Mouse (Mus musculus) lung, postnatal 4 days (tissue): Measurements from ENCODE around the gene Xylt1.

Experiments
- DNase-seq, 2 experiments: peaks; one replicate each; pipeline ENCODE4 v3.0.0; 2021

Xylt1 gene

GRCm38 (mm10) chr7:117482701-117483100, 101.9 kb downstream of the Xylt1 start:
- no peak for DNase-seq

- no peak for DNase-seq
Measured at GRCm38 (mm10) chr7:117484589-117484988, 103.8 kb downstream of the Xylt1 start.

- peak; percentile 25 to 32 for DNase-seq
Measured at GRCm38 (mm10) chr7:117484989-117485536, 104.3 kb downstream of the Xylt1 start.

GRCm38 (mm10) chr7:117486425-117487172, 105.8 kb downstream of the Xylt1 start:
- DNase-seq: peak in 1 of 2 experiments; percentile 36

- DNase-seq: no peak
Measured at GRCm38 (mm10) chr7:117487173-117487490, 106.4 kb downstream of the Xylt1 start.

- DNase-seq: no peak
Measured at GRCm38 (mm10) chr7:117489973-117490372, 109.2 kb downstream of the Xylt1 start.

- peak in 1 of 2 experiments; percentile 42 for DNase-seq
Measured at GRCm38 (mm10) chr7:117490500-117491205, 109.9 kb downstream of the Xylt1 start.

- DNase-seq: no peak
Measured at GRCm38 (mm10) chr7:117491495-117491894, 110.7 kb downstream of the Xylt1 start.

- DNase-seq: peak; percentile 37 to 65
Measured at GRCm38 (mm10) chr7:117494210-117494609, 113.4 kb downstream of the Xylt1 start.

- peak; percentile 39 to 57 for DNase-seq
Measured at GRCm38 (mm10) chr7:117494618-117495310, 114.0 kb downstream of the Xylt1 start.

GRCm38 (mm10) chr7:117495751-117496150, 115.0 kb downstream of the Xylt1 start:
- DNase-seq: no peak

- DNase-seq: no peak
Measured at GRCm38 (mm10) chr7:117498173-117498572, 117.4 kb downstream of the Xylt1 start.

GRCm38 (mm10) chr7:117501355-117502181, 120.8 kb downstream of the Xylt1 start:
- peak in 1 of 2 experiments; percentile 36 for DNase-seq

GRCm38 (mm10) chr7:117502415-117502814, 121.6 kb downstream of the Xylt1 start:
- no peak for DNase-seq

GRCm38 (mm10) chr7:117503714-117504113, 122.9 kb downstream of the Xylt1 start:
- DNase-seq: no peak

- no peak for DNase-seq
Measured at GRCm38 (mm10) chr7:117505791-117506190, 125.0 kb downstream of the Xylt1 start.

GRCm38 (mm10) chr7:117507351-117507750, 126.6 kb downstream of the Xylt1 start:
- no peak for DNase-seq

- no peak for DNase-seq
Measured at GRCm38 (mm10) chr7:117508090-117508489, 127.3 kb downstream of the Xylt1 start.

GRCm38 (mm10) chr7:117510113-117510512, 129.3 kb downstream of the Xylt1 start:
- DNase-seq: peak in 1 of 2 experiments; percentile 30

- no peak for DNase-seq
Measured at GRCm38 (mm10) chr7:117512301-117512700, 131.5 kb downstream of the Xylt1 start.

- DNase-seq: no peak
Measured at GRCm38 (mm10) chr7:117515794-117516193, 135.0 kb downstream of the Xylt1 start.

GRCm38 (mm10) chr7:117516896-117517295, 136.1 kb downstream of the Xylt1 start:
- no peak for DNase-seq
